Mouse (Mus musculus): ENCODE results near the gene Cnnm2. TPM values are rescaled to one million over a fixed set of nuclear protein-coding genes. Genes with fewer than 3 reads are reported as not detected.

Cnnm2 gene
- total RNA-seq, 2 experiments from 2014 or later, result 3.2 TPM

DNA sequence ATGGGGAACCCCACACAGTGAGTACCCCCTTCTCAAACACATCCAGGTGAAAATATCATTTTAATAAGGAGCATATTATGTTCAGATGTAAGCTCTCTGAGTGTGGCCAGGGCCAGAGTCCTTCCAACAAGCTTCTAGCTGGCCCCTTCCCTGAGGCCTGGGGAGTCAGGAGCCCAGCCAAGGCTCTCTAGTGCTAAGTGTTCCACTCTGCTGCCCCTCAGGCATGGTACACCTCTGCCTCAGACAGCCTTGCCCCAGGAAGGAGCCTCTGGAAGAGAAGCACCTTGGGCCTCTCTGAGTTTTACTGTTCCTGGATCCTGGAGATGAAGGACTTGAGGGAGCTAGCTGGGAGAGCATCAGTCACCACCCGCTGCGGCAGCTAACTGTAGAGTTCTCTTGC, 118.5 kb downstream of the Cnnm2 start:
- no peak for DNase-seq (ENCODE audit: low spot score)

DNA sequence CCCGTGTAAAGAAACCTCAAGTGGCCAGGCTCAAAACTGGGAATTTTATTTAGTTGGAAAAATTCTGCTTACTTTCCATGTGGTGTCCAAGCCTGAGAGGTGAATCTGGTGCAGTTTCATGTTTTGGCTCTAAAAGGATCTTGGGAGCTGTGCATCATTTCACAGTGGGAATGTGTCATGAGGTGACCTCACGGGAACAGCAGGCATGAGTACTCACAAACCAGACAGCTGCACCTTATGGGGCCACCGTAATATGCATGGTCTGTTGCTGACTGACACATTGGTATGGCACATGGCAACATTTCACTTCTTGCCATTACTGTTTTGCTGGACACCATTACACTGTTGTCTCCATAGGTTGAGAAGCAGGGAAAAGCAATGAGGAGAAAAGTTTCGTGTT, 124.0 kb downstream of the Cnnm2 start:
- DNase-seq (ENCODE audit: low spot score), result no peak

DNA sequence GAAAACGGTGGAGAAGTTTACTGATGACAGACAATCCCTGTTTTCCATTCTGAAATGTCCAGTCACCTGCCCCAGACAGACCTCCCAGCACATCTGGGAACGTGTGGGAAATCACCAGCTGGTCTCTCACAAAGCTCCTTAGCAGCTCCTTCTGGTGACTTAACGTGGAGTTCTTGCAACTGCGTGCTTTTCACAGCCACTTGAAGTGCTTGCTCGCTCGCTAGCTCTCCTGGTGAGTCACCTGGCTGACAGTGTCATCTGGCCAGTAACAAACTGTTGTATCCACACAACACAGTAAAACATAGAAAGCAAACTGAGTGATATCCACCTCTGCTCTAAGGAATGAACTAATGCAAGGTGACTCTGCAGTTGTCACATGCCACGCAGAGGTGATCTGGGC, 125.4 kb downstream of the Cnnm2 start:
- no peak for DNase-seq (ENCODE audit: low spot score)

DNA sequence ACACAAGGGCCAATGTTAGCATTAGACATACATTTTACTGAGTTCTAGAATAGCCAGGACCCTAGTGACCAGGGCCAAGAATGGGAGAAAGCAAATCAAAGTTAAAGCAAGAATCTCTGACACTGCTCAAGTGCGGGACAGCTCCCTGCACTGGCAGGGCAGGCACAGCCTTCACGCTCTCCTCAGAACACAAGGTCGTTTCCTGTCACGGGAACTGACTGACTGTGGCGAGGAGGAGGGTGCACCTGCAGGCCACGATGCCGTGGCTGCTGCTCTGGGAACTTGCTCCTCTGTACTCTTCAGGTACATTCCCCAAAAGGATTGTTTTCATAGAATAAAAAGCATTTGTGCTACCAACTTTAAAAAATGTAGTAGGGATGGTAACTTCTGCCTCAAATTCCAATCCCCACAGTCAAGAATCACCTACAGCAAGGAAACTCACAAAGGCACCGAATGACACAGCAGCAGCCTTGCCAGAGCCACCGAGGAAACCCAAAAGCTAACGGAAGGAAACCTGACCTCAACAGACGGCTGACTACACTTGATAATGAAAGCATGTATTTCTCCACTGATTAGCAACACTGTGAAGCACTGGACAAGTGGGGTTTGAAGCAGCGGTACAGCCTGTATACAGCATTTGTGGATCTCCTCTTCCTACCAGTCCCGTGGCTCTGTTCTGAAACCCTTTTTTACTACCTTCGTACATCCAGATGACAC, 126.6 kb downstream of the Cnnm2 start:
- no peak for DNase-seq (ENCODE audit: low spot score)

DNA sequence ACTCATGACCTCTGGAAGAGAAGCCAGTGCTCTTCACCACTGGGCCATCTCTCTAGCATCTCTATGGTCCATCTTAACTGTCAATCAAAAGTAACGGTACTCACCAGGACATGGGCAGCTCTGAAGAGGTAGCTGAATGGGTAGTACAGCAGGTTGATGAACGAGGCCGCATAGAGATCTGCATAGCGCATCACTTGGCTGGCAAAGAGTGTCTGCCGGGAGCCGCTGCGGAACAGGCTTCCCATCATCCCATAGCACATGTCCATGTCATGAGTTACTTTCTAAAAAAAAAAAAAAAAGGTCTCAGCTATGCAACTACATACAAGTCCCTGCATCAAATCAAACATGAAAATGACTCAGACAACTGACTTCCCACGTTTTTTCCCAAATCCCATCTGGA, 128.3 kb downstream of the Cnnm2 start:
- no peak for DNase-seq (ENCODE audit: low spot score)

DNA sequence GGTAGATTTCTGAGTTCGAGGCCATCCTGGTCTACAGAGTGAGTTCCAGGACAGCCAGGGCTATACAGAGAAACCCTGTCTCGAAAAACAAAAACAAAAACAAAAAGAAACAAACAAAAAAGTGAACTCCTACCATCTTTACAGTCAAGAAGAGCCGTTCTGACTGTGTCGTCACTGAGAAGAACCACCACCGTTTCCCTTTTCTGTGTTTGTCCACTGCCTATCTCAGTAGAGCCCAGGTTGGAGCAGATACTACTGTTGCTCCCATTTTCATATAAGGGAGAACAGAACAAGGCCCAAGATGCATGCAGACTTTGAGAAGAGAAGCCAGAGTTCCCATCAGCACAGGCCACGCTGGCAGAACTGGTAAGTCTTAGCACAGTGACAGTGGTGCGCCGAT, 129.3 kb downstream of the Cnnm2 start:
- DNase-seq (ENCODE audit: low spot score), result no peak

DNA sequence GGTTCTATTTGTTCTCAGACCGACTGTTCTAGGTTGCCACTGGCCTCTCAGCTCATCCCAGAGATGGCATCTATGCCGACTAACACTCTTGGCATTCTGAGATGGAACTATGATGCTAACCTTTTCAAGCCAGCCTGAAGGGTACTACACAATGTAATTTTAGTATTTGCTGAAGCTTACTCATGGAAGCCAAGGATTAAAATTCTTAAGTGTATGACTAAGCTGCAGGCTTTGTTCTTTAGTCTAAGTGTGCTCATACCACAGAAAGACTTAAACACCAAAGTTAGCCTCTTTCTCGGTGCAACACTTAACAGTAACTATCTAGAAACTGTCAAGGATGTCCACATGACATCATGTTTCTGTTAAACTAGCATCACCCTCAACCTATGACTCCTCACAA, 131.5 kb downstream of the Cnnm2 start:
- DNase-seq (ENCODE audit: low spot score), result no peak

DNA sequence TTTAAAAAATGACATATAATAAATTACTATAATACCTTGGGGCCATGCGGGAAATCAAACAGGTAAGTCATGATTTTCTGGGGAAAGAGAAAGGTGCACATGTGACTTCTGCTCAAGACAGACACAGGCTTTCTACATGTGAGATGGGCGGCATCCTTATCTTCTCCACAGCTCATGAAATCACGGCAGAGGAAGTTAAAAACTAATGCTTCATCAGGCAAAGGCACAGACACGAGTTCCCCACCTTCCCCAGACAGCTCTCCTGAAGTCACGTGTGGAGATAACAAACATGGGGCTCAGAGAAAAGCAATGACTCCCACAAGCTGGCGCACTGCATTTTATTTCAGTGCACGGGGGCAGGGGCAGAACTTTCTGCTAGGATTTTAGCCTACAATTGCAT, 132.1 kb downstream of the Cnnm2 start:
- no peak for DNase-seq (ENCODE audit: low spot score)

DNA sequence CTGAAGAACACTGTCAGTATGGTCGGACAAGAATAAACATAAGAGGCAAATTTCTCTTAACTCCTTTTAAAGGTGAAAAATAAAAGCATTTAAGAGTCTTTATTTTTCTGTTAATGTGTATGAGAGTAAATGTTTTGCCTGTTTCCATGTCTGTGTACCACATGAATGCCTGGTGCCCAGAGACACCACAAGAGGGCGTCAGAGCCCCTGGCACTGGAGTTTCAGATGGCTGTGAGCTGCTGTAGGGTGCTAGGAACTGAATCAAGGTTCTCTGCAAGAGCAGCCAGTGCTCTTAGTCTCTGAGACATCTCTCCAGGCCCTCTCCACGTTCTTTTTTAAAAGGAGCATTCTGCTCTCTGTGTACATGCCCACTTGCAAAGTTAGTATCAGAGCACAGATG, 135.7 kb downstream of the Cnnm2 start:
- no peak for DNase-seq (ENCODE audit: low spot score)

DNA sequence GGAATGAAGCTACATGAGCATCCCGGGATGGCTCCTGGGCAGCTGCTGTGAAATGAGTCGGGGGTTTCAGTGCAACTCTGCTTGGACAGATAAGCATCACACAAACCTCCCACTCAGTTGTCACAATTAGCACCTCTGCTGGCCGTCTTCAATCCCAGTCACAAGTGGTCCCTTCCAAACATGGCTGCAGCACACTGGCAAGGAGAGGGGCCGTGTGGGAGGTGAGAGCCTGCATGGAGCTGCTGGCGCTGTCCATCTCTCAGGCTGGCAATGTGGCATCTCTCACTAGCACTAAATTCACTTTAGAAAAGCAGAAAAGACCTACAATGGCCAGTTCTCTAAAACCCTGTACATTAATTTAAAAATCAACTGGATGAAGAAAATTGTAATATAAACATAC, 136.8 kb downstream of the Cnnm2 start:
- no peak for DNase-seq (ENCODE audit: low spot score)

DNA sequence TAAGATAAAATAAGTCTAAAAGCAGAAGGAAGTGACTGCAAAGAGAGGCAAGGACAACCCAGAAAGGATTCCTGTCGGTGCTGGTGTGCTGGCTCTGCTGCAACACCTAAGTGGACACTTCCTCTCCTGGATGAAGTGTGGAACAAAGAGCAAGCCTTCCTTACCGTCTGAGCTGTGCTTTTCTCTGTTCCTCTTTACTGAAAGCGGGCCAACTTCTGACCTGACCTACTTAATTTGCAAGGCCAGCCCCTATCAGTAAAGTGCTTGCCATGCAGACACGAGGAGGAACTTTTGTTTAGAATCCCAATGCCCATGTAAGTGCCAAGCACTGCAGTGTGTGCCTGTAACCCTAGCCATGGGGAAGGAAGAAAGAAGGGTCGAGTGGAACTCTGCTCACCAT, 137.9 kb downstream of the Cnnm2 start:
- DNase-seq (ENCODE audit: low spot score), result peak; percentile 32

DNA sequence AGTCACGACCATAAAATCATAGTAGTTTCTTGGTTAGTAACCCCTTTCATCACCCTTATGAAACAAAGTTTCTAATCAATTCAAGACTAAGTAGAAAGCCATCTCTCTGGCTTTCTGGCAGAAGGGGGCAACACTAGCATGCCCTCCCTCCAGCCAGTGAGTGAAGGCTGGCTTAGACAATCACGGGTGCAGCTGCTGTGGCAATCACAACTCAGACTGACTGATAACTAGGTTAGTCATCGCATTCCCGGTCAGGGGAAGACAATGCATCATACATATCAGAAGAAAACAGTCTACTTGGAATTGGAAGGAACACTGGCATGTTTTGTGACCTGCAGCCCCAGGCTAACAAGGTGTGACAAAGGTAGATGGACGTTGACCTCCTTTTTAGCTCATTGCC, 138.5 kb downstream of the Cnnm2 start:
- no peak for DNase-seq (ENCODE audit: low spot score)

DNA sequence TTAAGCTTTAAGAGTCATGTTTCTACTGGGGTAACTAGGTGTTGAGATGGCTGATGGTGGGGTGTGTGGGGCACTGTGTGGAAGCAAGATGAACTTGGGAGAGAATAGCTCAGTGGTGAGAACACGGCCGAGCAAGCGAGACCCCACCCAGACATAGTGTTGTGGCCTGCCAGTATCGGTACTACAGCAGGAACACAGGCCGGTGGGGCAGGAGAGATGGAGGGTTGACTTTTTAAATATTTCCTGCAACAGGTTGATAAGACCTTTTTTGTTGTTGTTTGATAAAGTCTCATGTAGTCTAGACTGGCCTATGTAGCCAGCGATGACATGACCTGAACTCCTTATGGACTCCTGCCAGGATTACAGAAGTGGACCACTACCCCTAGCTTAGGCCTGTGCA, 139.4 kb downstream of the Cnnm2 start:
- DNase-seq (ENCODE audit: low spot score), result no peak

DNA sequence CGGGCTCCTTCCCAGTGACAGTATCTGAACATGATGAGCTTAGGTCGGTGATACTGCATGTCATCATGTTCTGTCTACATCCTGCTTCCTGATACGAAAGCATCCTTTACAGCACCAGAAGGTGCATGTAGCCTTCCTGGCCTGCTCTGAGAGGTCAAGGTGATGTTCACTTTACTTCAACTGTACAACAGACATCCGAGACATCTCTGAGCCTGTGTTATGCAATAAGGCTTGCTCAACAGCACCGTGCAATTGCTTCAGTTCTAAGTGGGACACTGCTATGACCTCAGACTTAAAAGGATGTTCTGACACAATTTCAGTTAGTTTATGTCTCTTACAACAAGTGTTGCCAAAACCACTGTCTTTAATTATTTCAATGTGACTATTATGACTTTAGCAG, 139.9 kb downstream of the Cnnm2 start:
- peak; percentile 62 for DNase-seq (ENCODE audit: low spot score)

DNA sequence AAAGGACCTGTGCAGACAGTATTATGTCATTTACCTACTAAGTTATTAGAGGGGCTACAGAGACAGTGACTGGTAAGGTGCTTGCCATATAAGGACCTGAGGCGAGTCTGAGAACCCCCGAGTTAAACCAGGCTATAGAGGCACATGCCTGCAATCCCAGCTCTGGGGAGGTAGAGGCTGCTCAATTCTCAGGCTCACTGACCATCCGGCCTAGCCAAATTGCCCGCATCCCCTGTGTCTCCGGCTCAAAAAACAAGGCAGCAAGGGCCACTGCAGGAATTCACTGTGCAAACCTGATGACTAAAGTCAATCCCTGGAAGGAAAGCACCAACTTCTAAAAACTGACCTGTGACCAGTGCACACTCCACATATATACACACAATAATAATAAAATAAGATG, 142.0 kb downstream of the Cnnm2 start:
- DNase-seq (ENCODE audit: low spot score), result no peak

DNA sequence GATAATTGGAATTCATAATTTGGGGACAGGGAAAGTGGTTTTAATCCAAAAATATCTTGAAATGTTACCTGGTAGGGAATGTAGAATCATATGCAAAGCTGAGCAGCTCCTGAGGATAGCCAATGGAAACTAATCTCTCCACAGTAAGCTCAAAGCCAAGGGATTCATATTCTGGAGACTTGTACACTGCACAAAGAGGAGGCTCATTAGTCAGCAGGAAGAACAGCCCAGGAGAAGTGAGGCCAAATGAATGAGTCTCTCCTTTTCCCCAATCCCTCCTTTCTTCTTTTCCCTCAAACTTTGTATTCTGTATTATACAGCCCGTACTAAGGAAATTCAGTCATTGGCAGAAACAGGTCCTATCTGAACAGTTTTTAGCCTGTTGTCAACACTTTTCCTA, 143.5 kb downstream of the Cnnm2 start:
- DNase-seq (ENCODE audit: low spot score), result no peak

DNA sequence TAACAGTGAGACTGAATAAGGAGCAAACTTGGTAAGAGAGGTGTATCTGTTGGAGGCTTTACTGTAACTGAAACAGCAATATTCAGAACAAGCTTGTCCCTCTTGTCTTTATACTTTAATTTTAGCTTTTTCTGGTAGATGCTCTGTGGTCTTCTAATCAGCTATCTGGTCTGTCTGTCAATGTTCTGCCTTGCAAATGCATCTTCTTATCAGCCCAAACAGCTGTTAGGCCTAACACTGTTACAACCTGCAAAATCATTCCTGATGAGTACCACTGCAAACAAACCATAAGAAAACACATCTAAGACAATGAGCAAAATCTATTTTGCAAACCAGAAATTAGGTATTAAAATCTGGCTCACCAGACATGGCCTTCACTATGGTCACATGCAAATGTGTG, 144.0 kb downstream of the Cnnm2 start:
- no peak for DNase-seq (ENCODE audit: low spot score)

DNA sequence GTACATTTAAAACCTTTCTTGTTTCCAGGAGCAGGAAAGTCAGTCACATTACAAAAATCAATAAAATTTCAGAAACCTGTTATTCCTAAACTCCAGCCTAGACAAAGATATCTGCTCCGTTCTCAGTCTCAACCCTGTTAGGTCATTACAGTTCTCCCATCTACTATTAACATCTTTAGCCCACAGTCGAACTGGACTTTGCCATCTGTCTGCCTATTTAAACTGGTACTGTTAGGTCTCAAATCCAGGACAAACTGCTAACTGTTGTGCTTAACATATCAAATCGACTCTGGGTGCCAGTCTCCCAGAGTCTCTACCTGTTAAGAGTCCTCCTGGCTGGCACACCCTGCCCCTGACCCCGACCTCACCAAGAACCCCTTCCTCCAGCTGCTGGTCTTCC, 144.6 kb downstream of the Cnnm2 start:
- no peak for DNase-seq (ENCODE audit: low spot score)

DNA sequence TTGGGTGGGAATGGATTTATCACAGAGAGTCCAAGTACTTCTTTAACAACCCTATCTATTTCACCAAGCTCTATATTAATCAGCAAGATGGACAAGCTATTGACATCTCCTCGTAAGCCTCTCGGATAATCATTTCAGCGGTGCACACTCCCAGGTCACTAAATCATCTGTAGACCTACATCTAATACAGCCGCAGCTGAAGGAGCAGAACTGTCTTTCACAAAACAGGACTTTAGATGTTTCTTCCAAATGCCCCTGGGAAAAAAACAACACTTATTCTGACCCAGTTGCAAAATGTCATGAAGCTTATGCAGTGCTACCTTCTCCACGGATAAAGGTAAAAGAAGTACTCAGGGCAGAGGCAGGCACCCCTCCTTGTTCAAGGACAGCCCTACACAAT, 146.8 kb downstream of the Cnnm2 start:
- DNase-seq (ENCODE audit: low spot score), result no peak

DNA sequence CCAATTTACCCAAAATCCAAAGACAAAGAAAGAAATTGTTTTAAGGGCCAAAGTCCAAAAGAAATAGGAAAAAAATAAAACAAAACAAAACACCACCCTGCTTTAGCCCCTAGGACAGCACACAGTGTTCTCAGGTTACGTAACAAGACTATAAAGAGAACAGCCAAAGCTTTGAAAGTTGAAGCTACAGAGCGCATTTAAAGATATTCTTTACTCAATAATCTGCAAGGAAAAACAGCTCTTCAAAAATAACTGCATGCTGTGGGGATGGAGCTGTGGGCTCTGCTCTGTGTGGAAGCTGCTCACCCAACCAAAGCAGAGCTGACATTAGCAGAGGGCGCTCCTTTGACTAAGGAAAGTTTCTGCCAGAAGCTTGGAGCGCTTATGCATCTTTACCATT, 147.6 kb downstream of the Cnnm2 start:
- peak; percentile 41 for DNase-seq (ENCODE audit: low spot score)

DNA sequence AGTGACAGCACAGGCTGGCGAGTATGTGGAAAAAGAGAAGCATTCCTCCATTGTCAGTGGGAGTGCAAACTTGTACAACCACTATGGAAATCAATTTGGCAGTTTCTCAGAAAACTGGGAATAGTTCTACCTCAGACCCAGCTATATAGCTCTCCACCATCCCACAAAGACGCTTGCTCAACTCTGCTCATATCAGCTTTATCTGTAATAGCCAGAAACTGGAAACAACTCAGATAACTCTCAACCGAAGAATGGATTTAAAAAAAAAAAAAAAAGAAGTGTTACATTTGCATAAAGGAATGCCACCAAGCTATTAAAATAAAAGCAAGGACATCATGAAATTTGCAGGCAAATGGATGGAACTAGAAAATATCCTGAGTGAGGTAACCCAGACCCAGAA, 150.1 kb downstream of the Cnnm2 start:
- no peak for DNase-seq (ENCODE audit: low spot score)

DNA sequence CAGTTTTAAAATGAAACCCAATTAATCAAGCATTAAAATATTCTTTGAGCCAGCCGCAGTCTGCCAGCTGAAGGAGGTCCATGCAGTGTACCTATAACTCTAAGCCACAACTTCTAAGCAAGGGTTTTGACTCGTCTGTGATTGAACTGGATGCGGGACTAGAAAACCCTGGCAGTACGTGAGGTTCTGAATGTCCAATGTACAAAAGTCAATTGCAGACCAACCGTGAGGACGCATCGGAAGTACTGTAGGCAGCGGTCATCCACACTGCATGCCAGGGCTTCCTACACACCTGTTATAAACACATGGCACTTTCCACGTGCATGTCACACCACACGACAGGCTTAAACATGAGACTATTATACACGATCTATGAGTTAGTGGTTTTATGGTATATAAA, 152.2 kb downstream of the Cnnm2 start:
- DNase-seq (ENCODE audit: low spot score), result no peak

DNA sequence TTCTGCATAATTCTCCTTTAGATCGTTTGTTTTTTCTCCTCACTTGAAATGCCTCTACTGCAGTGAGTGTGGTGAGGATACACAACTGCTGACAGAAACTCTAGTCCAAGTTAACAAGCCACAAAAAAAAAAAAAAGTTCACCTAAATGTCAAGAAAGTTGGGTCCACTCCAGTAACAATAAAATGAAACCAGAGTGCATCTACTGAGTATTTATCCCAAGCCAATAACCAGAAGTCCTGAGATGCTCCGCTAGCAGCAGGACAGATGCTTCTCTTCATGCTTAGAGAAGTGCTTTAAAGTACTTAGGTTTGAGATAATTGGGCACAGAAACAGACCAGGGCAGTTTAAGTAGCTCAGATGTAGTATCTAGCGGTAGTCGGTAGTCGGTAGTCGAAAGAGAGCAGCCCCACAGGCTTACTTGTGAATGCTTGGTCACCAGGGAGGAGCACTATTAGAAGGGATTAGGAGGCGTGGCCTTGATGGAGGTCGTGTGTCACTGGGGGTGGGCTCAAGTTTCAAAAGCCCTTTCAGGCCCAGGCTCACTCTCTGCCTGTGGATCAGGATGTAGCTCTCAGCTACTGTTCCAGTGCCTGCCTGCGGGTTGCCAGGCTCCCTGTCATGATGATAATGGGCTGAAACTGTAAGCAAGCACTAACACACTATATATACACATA, 154.1 kb downstream of the Cnnm2 start:
- DNase-seq (ENCODE audit: low spot score), result peak; percentile 30

DNA sequence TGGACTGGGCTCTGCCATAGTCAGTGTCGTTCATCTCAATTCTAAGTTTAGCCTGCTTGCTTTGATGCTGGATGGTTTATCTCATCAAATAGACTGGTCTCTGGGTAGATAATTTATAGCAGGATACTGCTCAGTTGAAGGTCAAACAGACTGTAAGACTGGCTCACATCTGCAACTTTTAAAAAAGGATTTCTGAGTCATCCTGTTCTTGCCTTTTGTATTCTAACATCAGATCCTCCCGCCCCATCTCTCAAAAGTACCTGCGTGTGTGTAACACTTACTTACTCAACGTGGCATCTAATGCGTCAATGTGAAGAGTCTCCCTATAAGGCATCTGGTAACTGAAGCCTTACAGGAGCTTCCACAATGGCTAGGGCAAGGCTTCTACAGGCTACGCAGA, 159.2 kb downstream of the Cnnm2 start:
- no peak for DNase-seq (ENCODE audit: low spot score)

All from gastrocnemius, adult 18-20 months (tissue).